In genomic region chr10:92932464-92932863, GRCm38 (mm10) we compare ENCODE assay signal across 25 mouse cellular contexts.
"Had no signal": no experiment of that assay in that cellular context is flagged by ENCODE, and none has a peak within 500 bp of the region (broad histone marks: within the 10 kb centered on the region; RNA-seq: fewer than 3 reads in every experiment).

No protein-coding gene starts in this region.

- H3K27me3 ChIP-seq: limb, embryonic 12.5 days; limb, embryonic 15.5 days; lung, embryonic 15.5 days; megakaryocyte, embryonic 14.5 days; neural tube, embryonic 12.5 days; neural tube, embryonic 15.5 days had no signal

- H3K4me3 ChIP-seq: layer of hippocampus, adult 2 months; left cerebral cortex, adult 2 months; limb, embryonic 12.5 days; limb, embryonic 15.5 days; lung, embryonic 15.5 days; megakaryocyte, embryonic 14.5 days; midbrain, embryonic 10.5 days; neural tube, embryonic 12.5 days; neural tube, embryonic 15.5 days had no signal

- H3K4me2 ChIP-seq: limb, embryonic 12.5 days; limb, embryonic 15.5 days; liver, embryonic 11.5 days; lung, embryonic 15.5 days; neural tube, embryonic 12.5 days; neural tube, embryonic 15.5 days had no signal

- ATAC-seq: intestine, postnatal 0 days had no signal

- H3K9ac ChIP-seq: limb, embryonic 12.5 days; limb, embryonic 15.5 days; liver, embryonic 14.5 days; lung, embryonic 15.5 days; neural tube, embryonic 12.5 days; neural tube, embryonic 15.5 days had no signal

- DNase-seq: kidney, adult 2 months; kidney, postnatal 25 days; layer of hippocampus, adult 9-11 months; left cerebral cortex, postnatal 4 days; lung, adult 18-20 months; lung, postnatal 10 days; lung, postnatal 36 days; midbrain, embryonic 14.5 days; thymus, adult 2 months; thymus, postnatal 14 days; thymus, postnatal 4 days had no signal

- H3K27ac ChIP-seq: kidney, postnatal 0 days; layer of hippocampus, adult 2 months; left cerebral cortex, adult 2 months; limb, embryonic 12.5 days; limb, embryonic 15.5 days; liver, embryonic 14.5 days; lung, embryonic 15.5 days; midbrain, embryonic 10.5 days; neural tube, embryonic 12.5 days; neural tube, embryonic 15.5 days; stomach, postnatal 0 days had no signal

- H3K4me1 ChIP-seq: limb, embryonic 15.5 days; lung, embryonic 15.5 days; megakaryocyte, embryonic 14.5 days; neural tube, embryonic 12.5 days had no signal

- H3K9me3 ChIP-seq: limb, embryonic 12.5 days; limb, embryonic 15.5 days; lung, embryonic 15.5 days; megakaryocyte, embryonic 14.5 days; midbrain, embryonic 10.5 days; neural tube, embryonic 12.5 days; neural tube, embryonic 15.5 days had no signal

- H3K36me3 ChIP-seq: limb, embryonic 12.5 days; limb, embryonic 15.5 days; lung, embryonic 15.5 days; midbrain, embryonic 10.5 days; neural tube, embryonic 12.5 days; neural tube, embryonic 15.5 days had no signal
